Comparison of ENCODE assay signal across 8 mouse cellular contexts in the genomic region with DNA sequence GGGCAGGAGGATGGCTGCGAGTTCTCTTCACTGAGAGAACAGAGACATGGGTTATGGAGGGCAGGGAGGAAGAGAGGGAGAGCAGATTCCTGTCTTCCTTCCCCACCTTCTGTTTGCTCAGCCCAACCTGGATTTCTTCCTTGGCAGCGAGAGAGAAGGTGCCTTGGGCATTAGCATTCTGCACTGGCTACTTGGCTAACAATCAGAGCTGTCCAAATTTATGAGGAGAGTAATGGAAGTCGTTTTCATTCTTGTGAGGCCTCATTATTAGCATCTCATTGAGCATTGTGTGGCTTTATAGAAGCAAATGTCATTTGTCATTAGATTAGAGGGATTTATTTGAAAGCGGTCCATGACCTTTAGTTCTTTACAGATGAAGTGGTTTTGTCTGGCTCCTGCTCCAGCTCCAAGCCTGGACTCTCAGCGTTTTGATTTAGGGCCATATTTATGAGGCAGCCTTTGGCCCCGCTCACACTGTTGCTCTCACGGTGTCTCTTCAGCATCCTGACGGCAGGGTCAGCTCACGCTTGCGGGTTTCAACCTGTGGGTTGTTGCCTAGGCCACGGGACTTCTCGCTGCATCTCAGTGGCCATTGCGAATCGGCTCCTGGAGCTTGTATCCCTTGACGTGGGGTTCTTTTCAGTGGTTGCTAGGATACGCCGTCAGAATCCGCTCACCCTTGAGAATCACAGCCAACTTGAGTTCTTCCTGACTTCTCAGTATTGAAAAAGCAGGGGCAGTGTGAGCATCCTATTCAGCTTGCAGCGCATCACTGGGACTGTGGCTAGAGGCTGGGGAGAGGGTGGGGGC. TPM values are rescaled to one million over a fixed set of nuclear protein-coding genes. Genes with fewer than 3 reads are reported as not detected.
DNase-seq lines count a peak whose midpoint lies in the region; ATAC-seq and TF ChIP-seq lines count a peak whose summit lies in the region.

No protein-coding gene starts in this region.

- peak overlapping the region; percentile 59 for H3K27ac ChIP-seq in forebrain, embryonic 13.5 days
- H3K27ac ChIP-seq in neural tube, embryonic 14.5 days (ENCODE audit: low read depth, low read length) = peak overlapping the region; percentile 30
- no peak overlapping the region for H3K27ac ChIP-seq in intestine, embryonic 15.5 days
- no peak overlapping the region for H3K27ac ChIP-seq in liver, postnatal 0 days (ENCODE audit: low read depth)

- WGBS in forebrain, embryonic 13.5 days = 18% methylated on average over 19 of the region's 19 CpGs
- WGBS in neural tube, embryonic 14.5 days = 17% methylated on average over 19 of the region's 19 CpGs
- 49% methylated on average over 19 of the region's 19 CpGs for WGBS in intestine, embryonic 15.5 days
- 73% methylated on average over 19 of the region's 19 CpGs for WGBS in liver, postnatal 0 days (ENCODE audit: insufficient replicate concordance)

- H3K27me3 ChIP-seq in forebrain, embryonic 13.5 days = no peaks in the 10 kb centered on the region
- H3K27me3 ChIP-seq in neural tube, embryonic 14.5 days (ENCODE audit: control insufficient read depth, insufficient read depth, low read length) = no peaks in the 10 kb centered on the region
- H3K27me3 ChIP-seq in intestine, embryonic 15.5 days (replicated peaks) = no peaks in the 10 kb centered on the region
- H3K27me3 ChIP-seq in liver, postnatal 0 days (ENCODE audit: insufficient read depth, low read length) = no peaks in the 10 kb centered on the region

- no peak for TF ChIP-seq EP300 in liver, postnatal 0 days (IDR thresholded peaks at IDR 0.05; ENCODE audit: low read depth)

- DNase-seq in cerebellum, adult 18-20 months = peak; percentile 23 to 24
- DNase-seq in layer of hippocampus, postnatal 36 days = peak; percentile 20 to 46
- DNase-seq in kidney, adult 9 months = no peak
- no peak for DNase-seq in liver, postnatal 0 days
- DNase-seq in B cell, adult 2 months = no peak

- peak overlapping the region; percentile 49 for H3K4me2 ChIP-seq in forebrain, embryonic 13.5 days
- peak overlapping the region; percentile 33; the same call in 1 of the 2 replicates for H3K4me2 ChIP-seq in neural tube, embryonic 14.5 days (ENCODE audit: low read depth, low read length)
- no peak overlapping the region for H3K4me2 ChIP-seq in intestine, embryonic 15.5 days (replicated peaks)
- H3K4me2 ChIP-seq in liver, postnatal 0 days (ENCODE audit: low read depth, low read length) = no peak overlapping the region

- ATAC-seq in forebrain, embryonic 13.5 days = peak; percentile 81
- ATAC-seq in neural tube, embryonic 14.5 days (ENCODE audit: low read depth) = peak; percentile 93
- no peak for ATAC-seq in intestine, embryonic 15.5 days
- ATAC-seq in liver, postnatal 0 days = no peak

- no peak for TF ChIP-seq CTCF in liver, postnatal 0 days (IDR thresholded peaks at IDR 0.05; ENCODE audit: low read depth)

- peak overlapping the region; percentile 10; the same call in 1 of the 2 replicates for H3K4me3 ChIP-seq in forebrain, embryonic 13.5 days
- no peak overlapping the region for H3K4me3 ChIP-seq in neural tube, embryonic 14.5 days (ENCODE audit: low read depth, low read length)
- H3K4me3 ChIP-seq in intestine, embryonic 15.5 days (replicated peaks) = no peak overlapping the region
- H3K4me3 ChIP-seq in liver, postnatal 0 days (ENCODE audit: low read depth, low read length) = no peak overlapping the region

- no peaks in the 10 kb centered on the region for H3K36me3 ChIP-seq in forebrain, embryonic 13.5 days (ENCODE audit: poor library complexity, severe bottlenecking)
- H3K36me3 ChIP-seq in neural tube, embryonic 14.5 days (ENCODE audit: control insufficient read depth, insufficient read depth, low read length) = no peaks in the 10 kb centered on the region
- H3K36me3 ChIP-seq in intestine, embryonic 15.5 days = no peaks in the 10 kb centered on the region
- H3K36me3 ChIP-seq in liver, postnatal 0 days (replicated peaks; ENCODE audit: insufficient read depth, low read length) = no peaks in the 10 kb centered on the region

- H3K9me3 ChIP-seq in forebrain, embryonic 13.5 days (replicated peaks) = no peaks in the 10 kb centered on the region; the same call in 1 of the 2 replicates
- no peaks in the 10 kb centered on the region for H3K9me3 ChIP-seq in neural tube, embryonic 14.5 days (ENCODE audit: control insufficient read depth, low read length)
- H3K9me3 ChIP-seq in intestine, embryonic 15.5 days = no peaks in the 10 kb centered on the region
- no peaks in the 10 kb centered on the region for H3K9me3 ChIP-seq in liver, postnatal 0 days (ENCODE audit: low read length)

- H3K4me1 ChIP-seq in forebrain, embryonic 13.5 days = peaks cover 14% of the 10 kb centered on the region
- H3K4me1 ChIP-seq in neural tube, embryonic 14.5 days (ENCODE audit: control insufficient read depth, insufficient read depth, low read length) = peaks cover 10% of the 10 kb centered on the region
- H3K4me1 ChIP-seq in intestine, embryonic 15.5 days (replicated peaks) = no peaks in the 10 kb centered on the region
- no peaks in the 10 kb centered on the region for H3K4me1 ChIP-seq in liver, postnatal 0 days (ENCODE audit: insufficient read depth)

- 0 out of 2 replicates have a peak overlapping the region, but pooled peaks have one; percentile 16 for H3K9ac ChIP-seq in forebrain, embryonic 13.5 days
- H3K9ac ChIP-seq in neural tube, embryonic 14.5 days (replicated peaks; ENCODE audit: low read depth, low read length) = no peak overlapping the region
- H3K9ac ChIP-seq in intestine, embryonic 15.5 days = no peak overlapping the region
- H3K9ac ChIP-seq in liver, postnatal 0 days (replicated peaks) = no peak overlapping the region

RNA-seq across cellular contexts. Expression of gene Ndufa12, which starts 31.9 kb away (rescaled TPM):
- 376 and 416 TPM in 2 replicates for polyA plus RNA-seq in forebrain, embryonic 13.5 days (2015; fragmentation: Nextera tagmentation; extraction: Ambion mirVana)
- 100 to 1,000 TPM; 282 to 283 TPM for total RNA-seq in layer of hippocampus, postnatal 36 days (2021)
- 427 and 462 TPM in 2 replicates for polyA plus RNA-seq in neural tube, embryonic 14.5 days (2014; fragmentation: Nextera tagmentation; extraction: Ambion mirVana)
- polyA plus RNA-seq in intestine, embryonic 15.5 days (2015; fragmentation: Nextera tagmentation; extraction: Ambion mirVana) = 409 and 413 TPM in 2 replicates
- 312 and 321 TPM in 2 replicates for polyA plus RNA-seq in liver, postnatal 0 days (2015; fragmentation: Nextera tagmentation; extraction: Ambion mirVana)

Comparison
In these comparisons a context has a peak if more than half of its experiments do, and no peak if none do; other contexts are left out.
1. DNase-seq: peak in cerebellum, adult 18-20 months (2 of 2) and layer of hippocampus, postnatal 36 days (2 of 2); none in kidney, adult 9 months (single experiment), liver, postnatal 0 days (single experiment) and B cell, adult 2 months (0 of 2).
2. ATAC-seq: peak in forebrain, embryonic 13.5 days (single experiment) and neural tube, embryonic 14.5 days (single experiment); none in intestine, embryonic 15.5 days (single experiment) and liver, postnatal 0 days (single experiment).
3. H3K27ac ChIP-seq: peak in forebrain, embryonic 13.5 days (single experiment) and neural tube, embryonic 14.5 days (single experiment); none in intestine, embryonic 15.5 days (single experiment) and liver, postnatal 0 days (single experiment).
4. H3K4me2 ChIP-seq: peak in forebrain, embryonic 13.5 days (single experiment) and neural tube, embryonic 14.5 days (single experiment); none in intestine, embryonic 15.5 days (single experiment) and liver, postnatal 0 days (single experiment).